Mouse (Mus musculus) MEL-GATA-1-ER (cell line): ENCODE data around the gene Trib2.

Source experiments
- DNase-seq: peaks from one replicate; pipeline ENCODE4 v3.0.0-alpha.2; 2012; ENCODE audit warnings: low read depth; ENCODE audit errors: extremely low read depth

Trib2 gene

DNA sequence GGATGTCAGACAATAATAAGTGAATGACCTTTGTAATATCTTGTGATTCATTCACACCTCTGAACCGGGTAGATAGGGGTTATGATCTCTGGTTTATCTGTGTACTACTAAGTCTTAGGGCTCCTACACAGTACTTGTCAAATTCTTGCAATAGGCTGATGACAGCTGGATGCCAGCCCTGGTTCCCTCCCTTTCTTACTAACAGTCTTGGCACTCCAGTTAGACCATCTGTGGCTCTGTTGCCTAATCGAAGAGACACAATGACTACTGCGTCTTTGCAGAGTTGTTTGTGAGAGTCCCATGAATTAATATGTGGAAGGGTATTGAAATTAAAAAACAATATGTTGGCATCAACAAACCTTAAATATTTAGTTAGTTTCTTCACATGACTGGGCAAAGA, 48.2 kb downstream of the Trib2 start:
- DNase-seq, result no peak

DNA sequence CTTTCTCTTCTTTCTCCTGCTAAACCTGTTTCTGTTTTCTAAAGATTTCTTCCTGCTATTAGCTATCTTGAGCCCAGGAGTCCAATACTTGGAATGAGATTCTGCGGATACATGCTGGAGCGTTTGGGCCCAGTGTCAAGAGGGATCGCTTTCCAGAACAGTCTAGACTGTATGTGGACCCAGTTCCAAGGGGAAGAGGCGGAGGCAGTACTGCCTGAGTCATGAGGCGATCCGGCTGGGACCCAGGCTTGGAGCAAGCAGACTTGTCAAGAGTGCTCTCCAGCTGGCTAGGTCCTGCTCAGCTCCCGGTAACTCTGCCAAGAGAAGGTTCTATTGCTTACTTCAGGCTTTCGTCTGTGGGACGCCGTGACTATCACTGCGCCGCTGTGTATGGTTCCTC, 50.7 kb downstream of the Trib2 start:
- no peak for DNase-seq

- no peak for DNase-seq
Measured at GRCm38 (mm10) chr12:15765238-15765637, 51.5 kb downstream of the Trib2 start.

- DNase-seq, result no peak
Measured at GRCm38 (mm10) chr12:15761453-15762116, 55.1 kb downstream of the Trib2 start.

- DNase-seq, result no peak
Measured at GRCm38 (mm10) chr12:15760684-15761083, 56.0 kb downstream of the Trib2 start.

- no peak for DNase-seq
Measured at GRCm38 (mm10) chr12:15758866-15759265, 57.9 kb downstream of the Trib2 start.

GRCm38 (mm10) chr12:15757351-15757750, 59.4 kb downstream of the Trib2 start:
- no peak for DNase-seq

DNA sequence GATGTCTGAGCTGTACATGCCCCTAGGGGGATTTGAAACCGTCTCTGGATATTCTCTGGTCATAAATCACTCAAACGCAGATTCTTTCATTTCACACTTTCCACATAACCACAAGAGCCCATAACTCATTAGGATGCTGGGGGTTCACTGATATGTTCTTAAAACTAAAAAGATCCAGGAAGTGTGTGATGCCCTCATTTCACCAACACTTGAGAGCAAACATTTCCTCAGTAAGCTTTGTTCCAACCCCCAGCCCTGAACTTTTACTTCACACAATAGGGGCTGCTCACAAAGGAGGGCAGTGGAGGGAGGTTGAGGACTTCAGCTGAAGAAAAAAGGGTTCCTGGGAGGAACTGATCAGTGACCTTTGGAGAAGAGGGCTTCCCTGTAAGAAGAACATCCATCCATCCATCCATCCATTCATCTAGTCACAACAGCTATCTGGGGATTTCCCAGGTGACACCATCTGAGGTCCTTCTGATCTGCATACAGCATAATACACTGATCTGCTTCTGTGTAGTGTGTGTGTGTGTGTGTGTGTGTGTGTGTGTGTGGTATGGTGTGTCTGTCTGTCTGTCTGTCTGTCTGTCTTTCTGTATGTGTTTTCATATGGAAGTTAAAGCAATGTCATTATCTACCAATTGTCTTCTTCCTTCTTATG, 61.6 kb downstream of the Trib2 start:
- no peak for DNase-seq

GRCm38 (mm10) chr12:15754602-15755001, 62.1 kb downstream of the Trib2 start:
- DNase-seq, result no peak

- DNase-seq, result no peak
Measured at GRCm38 (mm10) chr12:15749646-15750195, 67.0 kb downstream of the Trib2 start.

- DNase-seq, result no peak
Measured at GRCm38 (mm10) chr12:15745752-15746151, 71.0 kb downstream of the Trib2 start.
